Mouse (Mus musculus): Measurements from ENCODE around the gene Bloc1s1.

DNA sequence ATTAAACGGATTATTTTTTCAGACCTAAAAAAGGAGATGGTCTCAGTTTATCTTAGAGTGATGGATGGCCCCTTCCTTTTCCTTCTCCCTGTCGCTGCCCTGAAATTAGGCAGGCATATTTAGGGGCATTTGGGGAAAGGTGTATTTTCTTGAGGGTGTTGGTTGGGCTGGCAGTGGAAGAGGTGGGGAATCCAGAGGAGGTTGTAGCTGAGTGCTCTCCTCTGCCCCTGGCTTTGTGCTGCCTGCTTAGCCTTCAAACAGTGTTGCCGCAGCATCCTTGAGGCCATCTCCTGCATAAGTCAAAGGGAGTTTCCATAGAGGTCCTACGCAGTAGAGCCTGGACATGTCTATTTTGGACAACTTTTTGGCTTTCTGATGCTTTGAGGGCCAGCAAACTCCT lies 11.0 kb downstream of the Bloc1s1 start:
- TF ChIP-seq CTCF (IDR thresholded peaks at IDR 0.05; ENCODE audit: low read depth, low read length): no peak
- no peak for TF ChIP-seq POLR2A (IDR thresholded peaks at IDR 0.05; ENCODE audit: borderline replicate concordance, low read depth, low read length)
